Mouse (Mus musculus) heart, postnatal 25 days (tissue): ENCODE data around the gene Dnajb6. TPM values are rescaled to one million over a fixed set of nuclear protein-coding genes. Genes with fewer than 3 reads are reported as not detected.
"Not testable (repeated sequence)": the region's sequence is repeated elsewhere in the genome, so short reads cannot be mapped to it uniquely, and the experiment has no call there.

Experiments used
- DNase-seq: peaks from one replicate; pipeline ENCODE4 v3.0.0; 2022; ENCODE audit warnings: low spot score
- intact Hi-C: fragments of 180-260 bp; cut with DNase I; formaldehyde crosslinking; loops from one replicate; pipeline ENCODE4 v1.15.1; 2025
- total RNA-seq, 2 experiments: library from RNA; stranded (reverse); gene quantifications; 2 replicates each; pipeline ENCODE4 v1.2.3; 2021

The Dnajb6 gene
- 10 to 100 TPM; 64.7 to 68.7 TPM for total RNA-seq

DNA sequence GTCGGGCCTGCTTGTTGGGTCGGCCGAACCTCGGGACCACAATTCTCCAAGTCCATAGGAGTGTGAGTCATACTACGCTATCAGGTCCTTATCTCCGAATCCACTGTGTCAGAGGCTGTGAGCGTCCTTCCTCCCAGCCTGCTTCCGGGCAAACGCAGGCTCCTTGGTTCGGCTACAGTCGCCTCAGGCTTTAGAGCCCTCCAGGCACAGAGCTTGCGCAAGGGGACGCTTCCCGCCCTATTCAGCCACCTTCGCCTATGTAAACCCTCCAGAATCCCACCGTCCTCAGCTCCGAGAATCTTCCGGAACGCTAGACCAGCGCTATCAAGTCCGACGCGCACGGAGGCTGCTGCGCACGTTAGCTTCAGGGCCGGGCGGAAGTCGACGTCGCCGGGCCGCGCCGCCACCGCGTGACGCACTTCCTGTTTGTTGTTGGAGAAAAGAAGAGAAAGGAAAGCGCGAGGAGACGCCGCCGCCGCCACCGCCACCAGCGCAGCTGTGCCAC lies at the start of gene Dnajb6, which contains the start of gene Gm5129:
Gene Dnajb6 (plus strand): TSS at position 132 of the 505 bp plus-strand sequence.
Gene Gm5129 (minus strand): TSS at position 380 of the 505 bp plus-strand sequence.
- intact Hi-C loops = no loop called here
- peak; percentile 93 for DNase-seq

DNA sequence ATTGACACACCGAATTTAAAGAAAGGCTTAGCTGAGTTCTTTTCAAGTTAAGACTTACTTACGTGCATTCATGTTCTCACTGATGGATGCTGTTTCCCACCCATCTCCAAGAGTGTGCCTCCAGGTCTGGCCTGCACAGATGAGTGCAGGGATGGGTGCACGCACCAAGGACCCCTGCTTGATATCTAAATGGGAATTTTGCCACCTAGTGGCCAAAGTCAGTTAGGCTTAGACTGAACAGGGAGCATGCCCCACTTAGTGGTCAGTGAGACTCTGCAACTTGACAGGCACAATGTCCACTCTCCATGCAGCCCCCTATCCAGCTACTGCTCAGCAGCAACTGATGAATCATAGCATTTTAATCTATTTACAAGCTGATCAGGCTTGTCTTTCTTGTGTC lies 47.8 kb upstream of the Dnajb6 start:
- no peak for DNase-seq
- intact Hi-C loops = loop anchor here (1.0 kb wide), 1 partner anchor 298 kb away; no protein-coding TSS in a partner anchor

DNA sequence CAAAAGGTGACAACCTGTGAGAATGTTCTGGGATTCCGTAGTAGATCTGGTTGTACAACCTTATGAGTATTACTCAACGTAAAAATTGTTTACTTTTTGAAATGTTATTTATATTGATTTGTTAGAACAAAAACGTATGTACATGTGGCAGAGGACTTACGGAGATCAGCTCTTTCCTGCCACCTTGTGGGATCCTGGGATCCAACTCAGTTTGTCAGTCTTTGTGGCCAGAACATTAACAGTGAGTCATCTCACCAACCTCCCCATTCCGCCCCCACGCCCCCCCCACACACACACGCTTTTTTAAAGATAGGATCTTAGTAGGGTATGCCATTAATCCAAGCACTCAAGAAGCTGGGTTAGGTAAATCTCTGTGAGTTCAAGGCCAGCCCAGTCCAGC lies 47.1 kb upstream of the Dnajb6 start:
- DNase-seq = no peak
- intact Hi-C loops = no loop called here

GRCm38 (mm10) chr5:29698493-29698892 lies 37.0 kb upstream of the Dnajb6 start:
- intact Hi-C loops = no loop called here
- no peak for DNase-seq

DNA sequence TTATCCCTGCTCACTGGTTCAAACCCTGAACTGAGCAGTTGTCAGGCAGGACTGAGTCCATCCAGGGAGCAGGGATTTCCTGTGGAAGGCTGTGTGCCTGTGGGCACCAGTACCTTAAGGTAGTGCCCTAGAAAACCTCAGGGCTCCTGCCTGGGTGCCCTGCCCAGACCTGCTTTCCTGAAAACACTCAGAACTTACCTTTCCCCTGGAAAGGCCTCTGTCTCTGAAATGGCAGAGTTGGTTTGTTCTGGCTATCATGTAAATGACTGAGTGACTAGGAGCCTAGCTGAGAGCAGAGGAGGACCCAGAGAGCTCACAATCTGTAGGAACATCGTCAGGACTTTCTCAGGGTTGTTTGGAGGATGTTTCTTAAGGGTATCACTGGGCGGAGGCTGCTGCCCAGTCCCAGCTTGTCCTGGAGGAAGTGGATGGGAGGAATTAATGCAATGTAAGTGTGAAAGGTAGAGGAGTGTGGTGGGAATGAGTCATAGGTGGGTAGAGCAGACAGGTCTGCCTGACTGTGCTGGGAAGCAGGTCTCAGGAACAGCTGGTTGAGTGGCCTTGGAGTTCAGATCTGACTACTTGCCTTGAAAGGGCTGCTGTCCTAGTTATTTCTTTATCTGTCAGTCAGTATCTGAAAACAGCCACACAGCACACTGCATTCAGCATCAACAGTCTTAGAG lies 35.8 kb upstream of the Dnajb6 start:
- no peak for DNase-seq
- intact Hi-C loops = no loop called here

DNA sequence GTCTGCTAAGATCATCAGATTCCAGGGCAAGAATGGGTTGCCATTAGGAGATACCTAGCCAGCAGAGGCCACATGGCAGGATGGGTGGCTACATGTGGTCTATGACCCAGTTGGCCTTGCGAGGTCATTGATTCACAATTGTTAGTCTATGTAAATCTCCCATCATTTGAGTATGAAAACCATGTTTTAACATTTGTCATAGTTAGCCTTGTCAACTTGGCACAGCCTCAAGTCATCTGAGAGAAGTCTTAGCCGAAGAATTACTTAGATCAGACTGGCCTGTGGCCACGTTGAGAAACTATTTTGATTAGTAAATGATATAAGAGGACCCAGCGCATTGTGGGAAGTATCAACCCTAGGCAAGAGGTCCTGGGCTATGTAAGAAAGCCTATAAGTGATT lies 28.2 kb upstream of the Dnajb6 start:
- intact Hi-C loops = no loop called here
- no peak for DNase-seq

GRCm38 (mm10) chr5:29708258-29708657 lies 27.2 kb upstream of the Dnajb6 start:
- DNase-seq = no peak
- intact Hi-C loops = no loop called here

DNA sequence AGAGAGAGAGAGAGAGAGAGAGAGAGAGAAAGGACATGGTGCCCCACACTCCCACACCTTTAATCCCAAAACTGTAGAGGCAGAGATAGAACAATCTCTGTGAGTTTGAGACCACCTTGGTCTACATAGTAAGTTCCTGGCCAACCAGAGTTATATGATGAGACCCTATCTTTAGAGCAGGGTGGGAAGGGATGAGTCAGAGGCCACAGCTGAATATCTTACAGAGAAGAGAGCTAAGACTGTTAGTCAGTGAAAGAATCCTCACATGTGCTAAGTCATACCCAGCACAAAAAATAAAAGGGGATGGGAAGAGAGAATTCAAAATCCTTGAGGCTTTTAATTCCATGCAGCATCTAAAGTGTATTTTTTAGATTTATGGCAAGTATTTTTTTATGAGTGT lies 23.9 kb upstream of the Dnajb6 start:
- no peak for DNase-seq
- intact Hi-C loops = no loop called here

DNA sequence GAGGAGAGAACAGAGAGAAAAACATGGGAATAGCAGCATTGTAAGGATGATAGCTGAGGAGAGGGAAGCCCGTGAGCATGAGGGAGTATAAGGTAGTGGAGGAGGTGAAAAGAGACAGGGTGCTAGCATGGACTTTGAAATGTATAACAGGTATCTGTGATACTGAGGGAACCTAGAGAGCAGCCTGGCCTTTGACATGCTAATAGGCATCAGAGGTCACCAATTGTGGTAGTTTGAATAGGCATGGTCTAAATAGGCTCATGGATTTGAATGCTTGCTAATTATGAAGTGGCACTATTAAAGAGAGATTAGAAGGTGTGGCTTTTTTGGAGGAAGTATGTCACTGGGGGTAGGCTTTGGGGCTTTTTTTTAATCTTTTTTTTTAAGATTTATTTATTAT lies 22.6 kb upstream of the Dnajb6 start:
- no peak for DNase-seq
- intact Hi-C loops = no loop called here

DNA sequence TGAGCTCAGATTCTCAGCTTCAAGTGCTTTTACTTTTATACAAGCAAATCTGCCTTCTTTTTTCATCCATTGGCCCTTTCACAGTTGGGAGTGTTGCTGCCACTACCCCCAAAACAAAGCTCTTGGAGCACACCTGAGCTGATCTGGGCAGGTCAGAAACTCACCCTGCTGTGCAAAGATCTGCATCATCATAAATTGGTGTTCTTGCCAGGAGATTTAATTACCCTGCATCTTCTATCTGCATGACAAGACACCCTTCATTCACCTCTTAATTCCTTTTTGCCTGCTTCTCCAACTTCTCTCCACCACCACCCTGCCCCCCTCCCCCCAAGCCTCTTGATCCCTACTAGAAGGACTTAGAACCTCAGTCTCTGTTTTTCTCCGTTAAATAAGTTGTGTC lies 14.3 kb upstream of the Dnajb6 start:
- no peak for DNase-seq
- intact Hi-C loops = no loop called here

GRCm38 (mm10) chr5:29725369-29725768 lies 10.1 kb upstream of the Dnajb6 start:
- intact Hi-C loops = no loop called here
- DNase-seq = no peak

GRCm38 (mm10) chr5:29726070-29726469 lies 9.4 kb upstream of the Dnajb6 start:
- intact Hi-C loops, DNase-seq: not testable (repeated sequence)

DNA sequence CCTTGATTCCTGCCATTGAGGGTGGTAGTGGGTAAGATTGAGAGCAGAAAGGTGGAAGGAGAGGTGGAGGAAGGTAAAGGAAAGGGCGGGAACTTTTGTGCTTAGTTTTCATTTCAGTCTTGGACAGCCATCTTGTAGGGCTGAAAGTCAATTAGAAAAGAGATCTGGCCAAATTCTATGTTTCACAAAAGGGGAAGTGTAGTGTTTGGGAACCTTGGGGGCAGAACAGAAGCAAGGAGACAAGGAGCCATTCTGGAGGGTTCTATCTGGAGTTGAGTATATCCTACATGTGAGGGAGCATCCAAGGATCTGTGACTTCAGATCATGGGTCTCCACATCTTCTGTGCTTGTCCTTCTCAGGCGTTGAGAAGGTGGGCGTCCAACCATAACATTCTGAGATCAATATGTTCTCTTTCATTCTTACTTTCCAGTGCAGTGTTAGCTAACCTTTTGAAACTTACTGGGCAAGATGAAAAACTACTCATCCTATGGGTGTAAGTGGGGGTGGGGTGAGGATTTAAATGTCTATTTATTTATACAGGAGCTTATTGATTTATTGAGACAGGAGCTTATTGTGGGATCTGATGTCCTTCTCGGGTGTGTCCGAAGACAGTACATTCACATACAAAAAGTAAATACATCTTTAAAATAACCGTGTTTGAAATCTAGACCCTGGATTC lies 517 bp upstream of the Dnajb6 start:
- no peak for DNase-seq
- intact Hi-C loops = loop anchor here (5.0 kb wide), 1 partner anchor 163 kb away; no protein-coding TSS in a partner anchor

DNA sequence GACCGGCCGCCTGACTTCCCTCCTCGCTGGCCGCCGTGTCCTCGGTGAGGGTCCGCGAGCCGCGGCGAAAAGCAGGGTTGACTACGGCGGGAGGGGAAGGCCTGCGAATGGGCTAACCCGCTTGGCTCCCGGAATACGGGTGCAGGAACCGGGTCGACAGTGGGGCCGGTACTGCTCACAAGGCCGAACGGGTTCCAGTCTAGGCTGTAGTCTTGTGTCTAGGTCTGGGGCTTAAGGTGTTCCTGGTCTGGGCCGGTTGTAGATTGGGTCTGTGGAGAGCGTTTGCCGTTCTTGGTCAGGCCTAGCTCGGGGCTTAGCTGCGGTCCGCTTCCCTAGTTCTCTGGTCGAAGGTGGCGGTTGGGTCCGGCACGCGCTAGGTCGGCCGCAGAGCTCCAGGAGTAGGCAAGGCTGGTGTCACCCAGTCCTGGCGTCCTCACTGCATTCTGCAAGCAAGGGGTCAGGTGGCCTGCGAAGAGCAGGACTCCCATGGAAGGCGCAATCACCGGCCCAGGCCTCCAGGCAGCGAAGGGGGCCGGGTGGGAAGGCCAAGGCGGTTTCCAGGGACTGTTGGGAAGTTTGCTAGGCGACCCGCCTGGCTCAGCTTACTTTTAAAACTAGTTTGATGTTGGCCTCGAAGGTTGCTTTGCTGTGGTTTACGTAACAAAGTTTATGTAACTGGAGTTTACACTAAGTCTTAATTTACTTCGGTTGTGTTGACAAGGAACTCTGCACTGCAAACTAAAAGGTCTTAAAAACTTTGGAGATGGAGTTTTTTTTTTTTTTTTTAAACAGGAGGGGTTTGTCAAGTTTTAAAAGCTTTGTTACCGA lies 799 bp downstream of the Dnajb6 start:
- intact Hi-C loops = no loop called here
- DNase-seq = peak; percentile 31

DNA sequence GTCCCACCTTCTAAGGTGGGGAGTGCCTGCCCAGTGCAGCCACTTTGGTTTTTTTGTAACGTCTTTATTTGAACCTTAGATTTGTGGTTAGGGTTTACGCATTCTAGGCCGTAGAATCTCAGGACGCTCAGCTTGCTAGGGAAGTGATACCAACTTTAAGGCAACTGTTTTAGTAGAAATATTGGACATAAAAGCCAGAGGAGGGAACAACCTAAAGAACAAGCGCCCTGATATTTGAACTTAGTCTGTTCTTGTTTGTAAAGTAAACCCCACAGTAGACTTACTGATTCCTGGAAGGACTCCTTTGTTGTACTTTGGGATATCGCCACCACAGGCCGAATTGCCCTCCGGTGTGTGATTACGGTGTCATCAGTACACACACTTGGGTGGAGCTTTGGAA lies 1.5 kb downstream of the Dnajb6 start:
- intact Hi-C loops = no loop called here
- no peak for DNase-seq

GRCm38 (mm10) chr5:29737471-29737870 lies 2.0 kb downstream of the Dnajb6 start:
- no peak for DNase-seq
- intact Hi-C loops = no loop called here

DNA sequence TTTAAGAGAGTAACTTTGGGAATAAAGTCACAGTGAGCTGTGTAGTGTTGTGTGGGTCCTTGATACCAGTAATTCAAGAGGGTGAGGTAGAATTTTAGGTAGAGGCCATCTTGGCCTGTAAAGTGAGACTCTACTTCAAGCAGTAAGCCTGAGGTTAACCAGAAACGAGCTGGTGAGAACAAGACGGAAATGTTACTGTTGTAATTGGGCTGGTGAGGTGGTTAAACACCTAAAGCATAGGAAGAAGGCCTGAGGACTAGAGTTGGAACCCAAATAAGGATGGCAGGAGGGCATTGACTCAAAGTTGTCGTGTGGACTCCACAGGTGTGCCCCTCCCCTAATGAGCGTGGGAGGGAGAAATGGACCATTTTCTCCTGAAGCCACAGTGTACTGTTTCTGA lies 2.6 kb downstream of the Dnajb6 start:
- intact Hi-C loops = no loop called here
- DNase-seq = no peak

DNA sequence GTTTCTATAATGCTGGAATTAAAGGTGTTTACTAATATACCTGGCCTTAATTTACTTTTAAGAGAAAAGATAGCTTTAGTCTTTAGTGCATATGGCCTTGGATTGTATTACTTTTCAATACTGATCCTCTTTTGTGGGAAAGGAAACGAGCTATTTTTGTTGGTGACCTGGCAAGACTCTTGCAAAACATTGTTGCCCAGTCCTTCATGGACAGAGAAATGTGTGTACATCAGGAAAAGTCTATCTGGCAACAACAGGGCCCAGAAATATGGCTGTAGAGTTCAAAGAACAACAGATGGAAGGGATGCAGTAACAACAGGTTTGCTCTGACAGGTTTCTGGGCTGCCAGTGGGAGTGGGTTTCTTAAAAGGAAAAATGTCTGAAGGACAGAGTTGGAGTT lies 5.2 kb downstream of the Dnajb6 start:
- no peak for DNase-seq

DNA sequence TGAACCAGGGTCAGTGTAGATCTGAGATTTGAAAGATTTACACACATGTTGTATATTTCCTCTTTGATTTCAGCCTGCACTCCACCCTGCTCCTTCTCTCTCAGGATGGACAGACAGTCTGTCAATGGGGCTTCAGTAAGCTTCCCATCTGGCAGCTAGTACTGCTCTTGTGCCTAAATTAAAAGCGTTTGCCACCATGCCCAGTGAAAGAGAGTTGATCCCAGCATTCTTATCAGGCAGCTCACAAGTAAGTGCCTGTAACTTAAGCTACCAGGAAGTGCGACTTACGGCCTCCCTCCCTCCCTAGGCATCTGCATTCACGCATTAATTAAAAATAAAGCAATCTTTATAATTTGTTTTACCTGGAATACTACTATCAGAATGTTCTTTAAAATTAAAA lies 5.6 kb downstream of the Dnajb6 start:
- no peak for DNase-seq
- intact Hi-C loops = no loop called here

More for the DNA sequence above, 5.2 kb downstream of the Dnajb6 start:
- intact Hi-C loops = no loop called here

DNA sequence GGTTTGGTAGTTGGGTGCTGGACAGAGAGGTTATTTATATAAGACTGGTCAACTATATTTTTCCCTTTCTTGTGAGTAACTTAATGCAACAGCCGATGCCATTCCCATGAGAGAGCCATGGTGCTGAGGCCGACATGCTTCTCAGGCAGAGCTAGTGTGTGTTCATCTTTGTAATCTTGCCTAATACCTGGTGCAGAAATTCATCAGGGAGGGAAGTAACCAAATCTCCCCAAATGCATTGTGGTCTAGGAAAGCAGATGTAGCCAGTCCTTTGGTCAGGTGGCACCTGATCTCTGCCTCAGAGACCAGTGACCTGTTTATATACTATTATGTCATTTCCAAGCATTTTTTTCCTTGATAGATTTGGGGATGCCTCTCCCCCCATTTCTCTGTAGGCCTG lies 12.2 kb downstream of the Dnajb6 start:
- no peak for DNase-seq
- intact Hi-C loops = no loop called here

DNA sequence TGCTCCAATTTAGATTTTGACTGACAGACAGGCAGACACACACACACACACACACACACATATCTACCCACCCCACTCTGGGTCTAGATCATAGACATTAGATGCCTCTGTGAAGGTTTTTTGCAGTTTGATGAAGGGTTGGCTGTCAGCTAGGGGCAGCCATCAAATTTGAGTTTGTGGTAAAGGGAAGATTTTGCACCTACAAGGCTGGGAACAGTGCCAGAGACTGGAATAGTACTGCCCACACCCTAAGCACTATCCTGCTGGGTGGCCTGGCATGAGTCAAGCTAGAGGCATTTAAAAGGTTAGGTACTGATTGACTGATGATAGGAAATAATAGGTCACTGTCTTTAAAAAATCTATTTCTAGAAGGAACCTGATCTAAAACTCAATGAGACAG lies 15.8 kb downstream of the Dnajb6 start:
- no peak for DNase-seq
- intact Hi-C loops = no loop called here
